Mouse (Mus musculus): ENCODE data around the gene Trpm3. TPM values are rescaled to one million over a fixed set of nuclear protein-coding genes. Genes with fewer than 3 reads are reported as not detected.

Trpm3 gene
- polyA plus RNA-seq, 1 experiment from 2014 or later = 6.4 TPM

DNA sequence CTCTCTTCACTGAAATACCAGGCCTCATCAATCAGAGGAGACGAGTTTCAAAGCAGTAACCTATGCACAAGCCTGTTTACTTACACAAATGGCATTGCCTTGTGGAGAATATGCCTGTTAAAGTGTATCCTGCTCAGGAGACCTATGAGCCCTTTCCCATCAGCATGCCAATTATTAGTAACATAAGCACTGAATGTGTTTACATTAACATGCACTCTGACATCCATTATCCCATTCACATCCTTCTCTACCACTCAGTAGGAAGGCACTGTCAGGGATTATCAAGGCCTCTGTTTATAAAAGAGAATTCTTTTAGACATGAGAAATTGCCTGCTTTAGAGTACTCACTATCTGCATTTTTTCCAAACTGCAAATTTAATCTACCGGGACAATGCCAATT lies 598.0 kb downstream of the Trpm3 start:
- H3K27ac ChIP-seq (replicated peaks; ENCODE audit: low read depth, low read length) = no peak overlapping the region
- no peak for ATAC-seq (ENCODE audit: low read depth)
- WGBS = 55% methylated on average over 2 of the region's 2 CpGs

DNA sequence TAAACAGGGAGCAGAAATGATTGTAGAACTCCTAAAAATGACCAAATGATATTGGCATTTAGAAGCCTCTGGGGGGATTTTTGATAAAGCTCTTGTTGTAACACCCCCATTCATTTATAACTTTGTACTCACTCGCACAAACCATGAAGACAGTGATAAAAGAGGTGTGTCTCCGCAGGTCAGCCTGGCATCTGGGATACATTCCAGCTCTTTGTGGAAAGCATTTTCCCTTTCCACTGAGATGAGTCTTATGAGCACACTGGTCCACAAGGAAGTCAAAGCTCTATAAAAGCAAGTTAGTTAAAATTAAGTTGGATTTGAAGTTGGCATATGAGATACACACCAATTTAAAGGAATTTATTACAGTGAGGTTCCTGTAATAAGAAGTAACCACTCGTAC lies 600.4 kb downstream of the Trpm3 start:
- Histone ChIP-seq H3K27ac (replicated peaks; ENCODE audit: low read depth, low read length) (no peak overlapping the region), H3K9me3 (ENCODE audit: control insufficient read depth, low read length) (no peaks in the 10 kb centered on the region), H3K4me2 (ENCODE audit: low read depth, low read length) (no peak overlapping the region), H3K9ac (ENCODE audit: low read depth, low read length) (no peak overlapping the region), H3K27me3 (replicated peaks; ENCODE audit: control insufficient read depth, insufficient read depth, low read length) (no peaks in the 10 kb centered on the region), H3K4me1 (ENCODE audit: control insufficient read depth, insufficient read depth, low read length) (no peaks in the 10 kb centered on the region), H3K36me3 (ENCODE audit: control insufficient read depth, insufficient read depth, low read length) (no peaks in the 10 kb centered on the region), H3K4me3 (ENCODE audit: low read depth, low read length) (no peak overlapping the region)
- DNase-seq (ENCODE audit: low spot score) (no peak), ATAC-seq (ENCODE audit: low read depth) (no peak)
- WGBS = 77% methylated on average over 3 of the region's 3 CpGs

More for the DNA sequence above, 598.0 kb downstream of the Trpm3 start:
- H3K27me3 ChIP-seq (replicated peaks; ENCODE audit: control insufficient read depth, insufficient read depth, low read length) = no peaks in the 10 kb centered on the region
- H3K9me3 ChIP-seq (ENCODE audit: control insufficient read depth, low read length) = no peaks in the 10 kb centered on the region
- DNase-seq (ENCODE audit: low spot score) = no peak
- H3K9ac ChIP-seq (ENCODE audit: low read depth, low read length) = no peak overlapping the region
- H3K4me1 ChIP-seq (ENCODE audit: control insufficient read depth, insufficient read depth, low read length) = no peaks in the 10 kb centered on the region
- H3K4me3 ChIP-seq (ENCODE audit: low read depth, low read length) = no peak overlapping the region
- H3K36me3 ChIP-seq (ENCODE audit: control insufficient read depth, insufficient read depth, low read length) = no peaks in the 10 kb centered on the region
- no peak overlapping the region for H3K4me2 ChIP-seq (ENCODE audit: low read depth, low read length)

- 33% methylated on average over 13 of the region's 13 CpGs for WGBS
- DNase-seq (ENCODE audit: low spot score) = peak; percentile 74
- Histone ChIP-seq H3K27me3 (replicated peaks; ENCODE audit: control insufficient read depth, insufficient read depth, low read length) (no peaks in the 10 kb centered on the region), H3K27ac (replicated peaks; ENCODE audit: low read depth, low read length) (no peak overlapping the region), H3K36me3 (ENCODE audit: control insufficient read depth, insufficient read depth, low read length) (no peaks in the 10 kb centered on the region), H3K4me3 (ENCODE audit: low read depth, low read length) (no peak overlapping the region), H3K4me1 (ENCODE audit: control insufficient read depth, insufficient read depth, low read length) (peaks cover 9% of the 10 kb centered on the region), H3K9ac (ENCODE audit: low read depth, low read length) (no peak overlapping the region), H3K4me2 (ENCODE audit: low read depth, low read length) (no peak overlapping the region; the same call in 1 of the 2 replicates), H3K9me3 (ENCODE audit: control insufficient read depth, low read length) (no peaks in the 10 kb centered on the region)
- ATAC-seq (ENCODE audit: low read depth) = peak; percentile 90
These were observed 614.5 kb downstream of the Trpm3 start for GRCm38 (mm10) chr19:22753311-22753809.

- no peak overlapping the region for H3K4me3 ChIP-seq (ENCODE audit: low read depth, low read length)
- no peaks in the 10 kb centered on the region for H3K27me3 ChIP-seq (replicated peaks; ENCODE audit: control insufficient read depth, insufficient read depth, low read length)
- H3K9me3 ChIP-seq (ENCODE audit: control insufficient read depth, low read length) = no peaks in the 10 kb centered on the region
- H3K36me3 ChIP-seq (ENCODE audit: control insufficient read depth, insufficient read depth, low read length) = no peaks in the 10 kb centered on the region
- H3K4me1 ChIP-seq (ENCODE audit: control insufficient read depth, insufficient read depth, low read length) = peaks cover 9% of the 10 kb centered on the region
- no peak overlapping the region for H3K9ac ChIP-seq (ENCODE audit: low read depth, low read length)
- 84% methylated on average over 10 of the region's 10 CpGs for WGBS
- DNase-seq (ENCODE audit: low spot score) (no peak), ATAC-seq (ENCODE audit: low read depth) (no peak)
- H3K4me2 ChIP-seq (ENCODE audit: low read depth, low read length) = no peak overlapping the region
- no peak overlapping the region for H3K27ac ChIP-seq (replicated peaks; ENCODE audit: low read depth, low read length)
These were observed 615.2 kb downstream of the Trpm3 start for GRCm38 (mm10) chr19:22754071-22754470.

DNA sequence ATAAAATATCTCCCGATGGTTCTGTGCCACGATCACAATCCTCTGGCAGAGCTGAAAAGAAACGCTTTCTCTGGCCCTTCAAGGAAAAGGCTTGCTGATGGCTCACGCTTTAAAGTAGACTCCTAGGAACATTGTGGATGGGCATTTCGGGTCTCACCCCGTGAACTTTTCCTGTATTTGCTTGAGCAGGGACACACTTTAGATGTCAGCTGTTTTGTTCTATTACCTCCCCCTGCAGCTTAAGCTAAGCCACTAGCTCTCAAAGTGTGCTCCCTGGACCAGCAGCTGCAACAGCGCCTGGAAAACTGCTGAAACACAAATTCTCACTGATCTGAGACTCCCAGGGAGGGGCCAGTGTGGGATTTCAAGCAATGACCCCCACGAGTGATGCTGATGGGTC lies 615.7 kb downstream of the Trpm3 start:
- 76% methylated on average over 8 of the region's 8 CpGs for WGBS
- Histone ChIP-seq H3K4me1 (ENCODE audit: control insufficient read depth, insufficient read depth, low read length) (peaks cover 9% of the 10 kb centered on the region), H3K36me3 (ENCODE audit: control insufficient read depth, insufficient read depth, low read length) (no peaks in the 10 kb centered on the region), H3K27ac (replicated peaks; ENCODE audit: low read depth, low read length) (no peak overlapping the region), H3K27me3 (replicated peaks; ENCODE audit: control insufficient read depth, insufficient read depth, low read length) (no peaks in the 10 kb centered on the region), H3K4me2 (ENCODE audit: low read depth, low read length) (no peak overlapping the region), H3K9ac (ENCODE audit: low read depth, low read length) (no peak overlapping the region), H3K9me3 (ENCODE audit: control insufficient read depth, low read length) (no peaks in the 10 kb centered on the region), H3K4me3 (ENCODE audit: low read depth, low read length) (no peak overlapping the region)
- DNase-seq (ENCODE audit: low spot score) (peak; percentile 19), ATAC-seq (ENCODE audit: low read depth) (peak; percentile 26; the same call in 1 of the 2 replicates)

GRCm38 (mm10) chr19:22758496-22758895 lies 619.6 kb downstream of the Trpm3 start:
- ATAC-seq (ENCODE audit: low read depth) (no peak), DNase-seq (ENCODE audit: low spot score) (no peak)
- Histone ChIP-seq H3K9ac (ENCODE audit: low read depth, low read length) (no peak overlapping the region), H3K4me2 (ENCODE audit: low read depth, low read length) (no peak overlapping the region), H3K4me3 (ENCODE audit: low read depth, low read length) (no peak overlapping the region), H3K4me1 (ENCODE audit: control insufficient read depth, insufficient read depth, low read length) (peaks cover 5% of the 10 kb centered on the region), H3K9me3 (ENCODE audit: control insufficient read depth, low read length) (no peaks in the 10 kb centered on the region), H3K27me3 (replicated peaks; ENCODE audit: control insufficient read depth, insufficient read depth, low read length) (no peaks in the 10 kb centered on the region), H3K27ac (replicated peaks; ENCODE audit: low read depth, low read length) (no peak overlapping the region), H3K36me3 (ENCODE audit: control insufficient read depth, insufficient read depth, low read length) (no peaks in the 10 kb centered on the region)
- WGBS = 68% methylated on average over 2 of the region's 2 CpGs

DNA sequence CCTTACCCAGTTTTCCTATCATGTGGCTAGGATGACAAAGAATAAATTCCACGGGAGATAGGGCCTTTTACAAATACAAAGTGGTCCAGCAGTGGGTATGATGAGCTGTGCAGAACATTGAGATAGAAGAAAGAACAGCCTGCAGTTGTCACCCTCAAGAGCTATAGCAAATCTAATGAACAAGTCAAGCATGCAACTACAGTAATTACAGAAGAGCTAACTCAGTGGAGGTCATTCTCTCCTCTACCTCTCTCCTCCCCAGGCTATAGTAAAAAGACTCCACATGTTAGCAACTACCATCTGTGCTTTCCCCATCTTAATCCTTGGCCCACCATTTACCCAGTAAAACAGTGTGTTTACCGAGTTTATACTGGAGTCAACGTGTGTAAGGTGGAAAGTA lies 629.4 kb downstream of the Trpm3 start:
- no peak for ATAC-seq (ENCODE audit: low read depth)
- H3K36me3 ChIP-seq (ENCODE audit: control insufficient read depth, insufficient read depth, low read length) = no peaks in the 10 kb centered on the region

DNA sequence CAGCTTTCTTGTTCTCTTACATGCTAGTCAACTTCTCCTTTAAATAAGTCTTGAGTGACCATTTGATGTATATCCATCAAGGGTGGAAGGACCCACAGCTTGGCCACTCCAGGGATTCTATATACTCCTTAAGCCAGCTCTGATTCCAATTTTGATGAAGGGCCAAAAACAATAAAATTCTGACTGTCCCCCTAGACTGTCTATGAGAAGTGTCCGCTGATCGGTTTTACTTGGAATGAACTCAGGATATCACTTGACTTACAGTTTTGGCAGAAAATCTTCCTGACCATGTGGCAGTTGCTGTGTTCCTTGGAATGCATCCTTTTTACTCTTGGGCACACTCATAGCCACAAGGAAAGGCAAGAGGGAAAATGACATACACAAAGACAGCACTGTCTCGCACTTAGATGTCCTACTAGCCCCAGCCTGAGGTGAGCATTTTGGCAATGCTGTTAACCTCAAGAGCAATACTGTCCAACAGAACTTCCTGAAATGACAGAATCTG lies 636.4 kb downstream of the Trpm3 start:
- Histone ChIP-seq H3K4me3 (ENCODE audit: low read depth, low read length) (no peak overlapping the region), H3K27me3 (replicated peaks; ENCODE audit: control insufficient read depth, insufficient read depth, low read length) (no peaks in the 10 kb centered on the region), H3K9me3 (ENCODE audit: control insufficient read depth, low read length) (no peaks in the 10 kb centered on the region), H3K4me1 (ENCODE audit: control insufficient read depth, insufficient read depth, low read length) (no peaks in the 10 kb centered on the region), H3K9ac (ENCODE audit: low read depth, low read length) (no peak overlapping the region), H3K4me2 (ENCODE audit: low read depth, low read length) (no peak overlapping the region), H3K27ac (replicated peaks; ENCODE audit: low read depth, low read length) (no peak overlapping the region), H3K36me3 (ENCODE audit: control insufficient read depth, insufficient read depth, low read length) (no peaks in the 10 kb centered on the region)
- WGBS = 73% methylated on average over 3 of the region's 3 CpGs
- DNase-seq (ENCODE audit: low spot score) (no peak), ATAC-seq (ENCODE audit: low read depth) (no peak)

More for the DNA sequence above, 629.4 kb downstream of the Trpm3 start:
- Histone ChIP-seq H3K9me3 (ENCODE audit: control insufficient read depth, low read length) (no peaks in the 10 kb centered on the region), H3K27me3 (replicated peaks; ENCODE audit: control insufficient read depth, insufficient read depth, low read length) (no peaks in the 10 kb centered on the region), H3K4me1 (ENCODE audit: control insufficient read depth, insufficient read depth, low read length) (no peaks in the 10 kb centered on the region), H3K27ac (replicated peaks; ENCODE audit: low read depth, low read length) (no peak overlapping the region), H3K4me2 (ENCODE audit: low read depth, low read length) (no peak overlapping the region), H3K4me3 (ENCODE audit: low read depth, low read length) (no peak overlapping the region), H3K9ac (ENCODE audit: low read depth, low read length) (no peak overlapping the region)
- DNase-seq (ENCODE audit: low spot score) = no peak
- WGBS = 76% methylated on average over 3 of the region's 3 CpGs

GRCm38 (mm10) chr19:22780192-22780843 lies 641.5 kb downstream of the Trpm3 start:
- Histone ChIP-seq H3K27ac (replicated peaks; ENCODE audit: low read depth, low read length) (no peak overlapping the region), H3K4me3 (ENCODE audit: low read depth, low read length) (no peak overlapping the region), H3K4me1 (ENCODE audit: control insufficient read depth, insufficient read depth, low read length) (no peaks in the 10 kb centered on the region), H3K9me3 (ENCODE audit: control insufficient read depth, low read length) (no peaks in the 10 kb centered on the region), H3K27me3 (replicated peaks; ENCODE audit: control insufficient read depth, insufficient read depth, low read length) (no peaks in the 10 kb centered on the region), H3K36me3 (ENCODE audit: control insufficient read depth, insufficient read depth, low read length) (no peaks in the 10 kb centered on the region), H3K9ac (ENCODE audit: low read depth, low read length) (no peak overlapping the region), H3K4me2 (ENCODE audit: low read depth, low read length) (no peak overlapping the region)
- DNase-seq (ENCODE audit: low spot score) = peak; percentile 39
- ATAC-seq (ENCODE audit: low read depth) = peak; percentile 41; the same call in 1 of the 2 replicates
- 67% methylated on average over 7 of the region's 7 CpGs for WGBS
